Mouse (Mus musculus) embryonic fibroblast, embryonic 13.5 days (primary cell): Measurements from ENCODE around the gene Hoxa4. TPM values are rescaled to one million over a fixed set of nuclear protein-coding genes. Genes with fewer than 3 reads are reported as not detected.

Experiments used
- H3K27ac ChIP-seq: 2 replicates; pipeline ENCODE4 v1.5.1; 2012; ENCODE audit warnings: low read length, control low read depth, inconsistent platforms; ENCODE audit not compliant: insufficient read depth
- H3K4me1 ChIP-seq: 2 replicates; pipeline ENCODE4 v1.6.1; 2011; ENCODE audit warnings: low read length; ENCODE audit not compliant: control insufficient read depth, insufficient read depth
- H3K4me3 ChIP-seq: 2 replicates; pipeline ENCODE4 v1.5.1; 2011; ENCODE audit warnings: mild to moderate bottlenecking, control low read depth, low read length; ENCODE audit not compliant: insufficient read depth
- CTCF ChIP-seq: IDR thresholded peaks from 2 replicates; pipeline ENCODE4 v1.5.1; 2011; ENCODE audit warnings: mild to moderate bottlenecking, control low read depth, low read length, moderate library complexity, borderline replicate concordance; ENCODE audit not compliant: insufficient read depth
- POLR2A ChIP-seq: IDR thresholded peaks from 2 replicates; pipeline ENCODE4 v1.6.1; 2011; ENCODE audit warnings: low read depth, mild to moderate bottlenecking, control low read depth, low read length, moderate library complexity
- polyA plus RNA-seq: library from polyadenylated mRNA; stranded (reverse); fragments of >200 nt; gene quantifications from 2 replicates; pipeline ENCODE4 v1.2.4, GENCODE M21; 2011; ENCODE audit warnings: low read depth; ENCODE audit not compliant: missing spikeins, insufficient read length

The Hoxa4 gene
- polyA plus RNA-seq, 1 experiment = 3.0 TPM

DNA sequence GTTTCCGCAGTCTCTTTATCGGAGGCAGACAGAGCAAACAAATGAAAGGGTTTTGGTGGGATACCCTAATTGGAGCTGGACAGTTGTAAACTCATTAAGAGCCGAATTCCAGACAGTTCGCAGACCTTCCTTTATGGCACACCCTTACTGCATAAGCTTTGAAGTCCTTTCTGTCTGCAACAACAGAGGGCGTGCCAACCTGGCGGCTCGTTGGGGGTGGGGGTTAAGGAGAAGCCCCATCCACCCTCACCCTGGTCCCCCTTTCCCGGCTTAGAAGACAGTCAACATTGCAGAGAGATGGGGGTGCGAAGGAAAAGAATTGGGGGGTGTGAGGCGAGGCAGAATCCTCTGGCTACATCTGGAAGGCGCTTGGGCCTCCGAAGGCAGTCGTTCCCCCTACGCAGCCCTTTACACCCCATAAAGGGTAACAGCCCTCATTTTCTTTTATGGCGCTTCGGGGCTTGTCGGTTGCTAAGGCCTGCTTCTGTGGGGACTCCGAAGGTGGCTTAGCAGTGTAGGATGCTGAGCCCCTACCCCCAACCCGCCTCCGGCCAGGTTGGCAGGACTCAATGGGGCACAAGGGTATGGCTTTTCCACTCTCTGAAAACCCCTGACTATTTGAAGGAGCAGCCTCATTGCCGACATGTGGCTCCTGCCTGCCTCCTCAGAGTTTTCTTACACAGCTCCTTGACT, 30.6 kb upstream of the Hoxa4 start:
- peak overlapping the region; percentile 78 for H3K27ac ChIP-seq
- TF ChIP-seq POLR2A (peak; percentile 5; the same call in 1 of the 2 replicates), CTCF (no peak)
- no peaks in the 10 kb centered on the region for H3K4me1 ChIP-seq
- peak overlapping the region; percentile 46 for H3K4me3 ChIP-seq

DNA sequence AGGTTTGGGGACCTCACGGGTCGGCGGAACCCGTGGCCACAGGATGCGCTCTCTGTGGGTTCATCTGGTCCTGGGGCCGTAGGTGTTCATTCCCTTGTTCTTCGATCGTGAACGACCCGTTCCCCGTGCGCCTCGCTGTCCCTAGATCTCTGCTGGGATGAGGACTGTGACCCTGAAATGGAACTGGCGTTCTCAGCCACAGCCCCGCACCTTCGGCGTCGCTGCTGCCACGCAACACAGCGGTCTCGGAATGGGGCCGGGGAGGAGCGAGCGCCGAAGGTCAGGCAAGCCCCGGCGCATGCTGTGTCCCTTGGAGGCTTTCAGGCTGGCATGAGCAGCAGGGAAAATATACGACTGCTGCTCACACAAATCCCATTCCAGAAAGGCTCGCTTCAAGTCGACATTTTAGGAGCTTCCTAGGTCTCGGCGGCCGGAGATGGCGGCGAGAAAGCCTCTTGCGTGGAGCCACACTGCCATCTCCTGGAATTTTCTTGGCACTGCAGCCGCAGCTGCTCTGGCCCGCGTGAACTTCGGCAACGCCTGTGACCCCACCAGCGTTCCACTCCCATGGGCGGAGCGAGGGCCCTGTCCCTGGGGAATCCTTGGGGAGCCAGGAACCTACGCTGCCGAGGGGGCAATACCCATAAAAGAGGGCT, 29.9 kb upstream of the Hoxa4 start, which contains the start of gene Hoxa7:
Gene Hoxa7, minus strand, starts transcription at position 518 of the 656 bp plus-strand sequence.
- peak within 1 kb of the TSS; percentile 49 for H3K4me3 ChIP-seq
- H3K4me1 ChIP-seq = no peaks in the 10 kb centered on the region
- peak within 1 kb of the TSS; percentile 78 for H3K27ac ChIP-seq
- TF ChIP-seq CTCF = peak; percentile 70
- TF ChIP-seq POLR2A = peak; percentile 28; the same call in 1 of the 2 replicates

DNA sequence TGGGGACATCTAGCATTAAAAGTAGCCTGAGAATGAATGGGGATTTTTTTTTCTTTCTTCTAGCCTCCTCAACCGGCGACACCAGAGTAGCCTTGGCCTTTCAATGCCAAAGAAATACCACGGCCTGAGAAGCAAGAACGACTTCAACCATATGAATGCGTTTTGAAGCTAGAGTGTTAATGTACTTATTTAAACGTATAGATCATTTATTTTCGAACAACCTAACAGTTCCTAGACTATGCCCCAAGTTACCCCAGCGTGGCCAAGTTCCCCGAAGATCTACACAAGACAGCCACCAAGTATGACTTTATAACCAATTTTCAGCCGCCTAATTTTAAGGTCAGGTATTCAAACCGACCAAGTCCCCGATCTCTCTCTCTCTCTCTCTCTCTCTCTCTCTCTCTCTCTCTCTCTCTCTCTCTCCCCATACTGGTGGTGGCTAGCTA, 29.3 kb upstream of the Hoxa4 start:
- Histone ChIP-seq H3K4me3 (peak overlapping the region; percentile 49), H3K4me1 (no peaks in the 10 kb centered on the region), H3K27ac (peak overlapping the region; percentile 69)
- TF ChIP-seq CTCF (no peak), POLR2A (no peak)

DNA sequence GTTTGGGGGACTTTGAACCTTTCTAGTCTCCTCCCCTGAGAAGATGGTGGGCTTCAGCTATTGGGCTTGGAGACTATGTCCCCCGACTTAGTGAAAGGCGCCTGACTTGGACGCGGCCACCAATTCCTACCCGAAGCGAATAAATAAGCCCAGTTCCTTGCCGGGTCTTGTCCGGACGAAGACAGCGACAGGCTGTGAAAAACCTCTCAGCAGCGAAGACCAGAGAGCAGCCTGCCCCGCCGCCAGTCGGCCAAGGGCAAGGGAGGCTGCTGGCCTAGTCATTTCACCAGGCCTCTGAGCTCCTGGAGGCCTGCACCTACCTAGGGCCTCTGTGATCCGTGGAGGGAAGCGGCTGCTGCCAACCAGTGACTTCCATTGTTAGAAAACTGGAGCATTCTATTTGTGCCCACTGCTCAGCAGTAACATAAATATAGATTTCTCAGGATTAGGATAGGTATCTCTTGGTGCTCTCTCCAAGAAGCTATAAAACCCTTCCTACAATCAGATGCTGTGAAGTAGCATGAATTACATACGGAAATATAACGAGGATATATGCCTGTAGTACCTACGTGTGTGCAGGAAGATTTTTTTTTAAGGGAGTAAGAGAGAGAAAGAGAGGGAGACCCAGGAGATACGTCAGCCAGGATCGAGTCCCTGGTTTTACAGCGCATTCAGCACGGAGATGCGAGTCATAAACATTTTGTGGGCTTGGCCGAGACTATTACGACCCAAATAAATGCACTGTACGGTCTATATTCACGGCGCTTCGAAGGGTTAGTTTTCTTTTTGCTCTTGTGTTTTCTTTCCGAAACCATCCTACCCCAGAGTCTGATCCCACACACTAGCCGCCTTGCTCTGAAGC, 28.7 kb upstream of the Hoxa4 start:
- peak overlapping the region; percentile 49 for H3K4me3 ChIP-seq
- H3K4me1 ChIP-seq = no peaks in the 10 kb centered on the region
- H3K27ac ChIP-seq = peak overlapping the region; percentile 69
- TF ChIP-seq POLR2A = 0 out of 2 replicates have a peak, but pooled peaks have one; percentile 15
- no peak for TF ChIP-seq CTCF

DNA sequence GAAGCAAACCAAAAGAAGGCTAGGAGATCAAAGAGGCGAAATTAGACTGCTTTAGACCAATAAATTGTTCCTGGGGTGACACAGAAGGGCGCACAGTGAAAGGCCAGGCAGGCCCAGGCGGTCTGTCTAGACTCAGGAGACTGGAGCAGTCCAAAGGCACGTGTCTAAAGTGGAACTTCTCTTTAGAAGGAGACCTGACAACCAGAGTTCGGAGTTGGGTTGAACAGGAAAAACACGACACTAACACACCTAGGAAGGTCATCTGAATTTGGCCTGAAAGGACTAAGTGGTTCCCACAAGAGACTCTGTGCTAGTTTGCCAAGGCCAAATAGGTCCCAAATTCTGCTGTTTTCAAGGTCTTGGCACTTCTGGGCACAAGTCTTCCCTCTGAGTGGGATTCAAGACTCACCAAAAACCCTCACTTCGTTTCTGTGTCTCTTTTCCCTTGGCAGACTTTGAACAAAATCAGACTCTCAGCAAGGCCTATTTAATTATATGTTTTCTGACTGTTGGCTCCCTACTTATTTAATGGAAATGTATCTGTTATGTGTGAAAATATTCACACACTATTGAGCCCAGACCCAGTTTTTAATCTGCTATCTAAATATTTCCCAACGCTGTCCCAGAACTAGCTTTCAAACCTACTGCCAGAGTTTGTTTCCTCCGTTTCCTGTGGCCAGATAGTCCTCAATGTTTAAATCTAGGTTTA, 27.8 kb upstream of the Hoxa4 start:
- H3K4me3 ChIP-seq = peak overlapping the region; percentile 49
- no peaks in the 10 kb centered on the region for H3K4me1 ChIP-seq
- peak overlapping the region; percentile 4; the same call in 1 of the 2 replicates for H3K27ac ChIP-seq
- TF ChIP-seq CTCF = no peak

DNA sequence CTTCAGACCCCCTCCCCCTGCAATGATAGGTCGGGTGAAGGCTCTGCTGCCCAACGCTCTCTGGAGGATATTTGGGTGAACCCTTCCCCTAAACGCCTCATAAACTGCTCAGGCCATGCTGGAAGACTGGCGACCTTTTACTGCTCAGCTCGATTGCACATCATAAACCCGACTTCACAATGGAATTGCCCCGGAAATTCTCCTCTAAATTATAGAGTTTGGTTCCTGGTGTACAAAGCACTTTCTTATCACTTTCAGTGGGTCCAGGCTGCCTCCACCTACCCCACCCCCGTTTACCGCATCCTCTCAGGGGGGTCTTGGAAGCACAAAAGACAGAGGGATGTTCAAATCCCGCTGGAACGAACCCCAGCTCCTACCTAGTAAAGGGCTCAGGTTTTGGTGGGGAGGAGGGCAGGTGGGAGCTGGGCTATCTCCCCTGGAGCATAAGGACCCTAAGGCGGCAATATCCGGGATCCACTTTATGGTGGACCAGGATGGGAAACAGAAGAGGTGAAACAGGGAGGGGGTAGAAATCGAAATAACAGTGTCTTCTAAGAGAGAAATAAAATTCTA, 27.2 kb upstream of the Hoxa4 start:
- TF ChIP-seq CTCF (no peak), POLR2A (no peak)
- no peak overlapping the region for H3K4me3 ChIP-seq
- H3K4me1 ChIP-seq = no peaks in the 10 kb centered on the region
- H3K27ac ChIP-seq = no peak overlapping the region

- Histone ChIP-seq H3K4me1 (no peaks in the 10 kb centered on the region), H3K27ac (no peak overlapping the region; the same call in 1 of the 2 replicates), H3K4me3 (peak overlapping the region; percentile 44)
- TF ChIP-seq CTCF (no peak), POLR2A (no peak)
Observed at GRCm38 (mm10) chr6:52217895-52218642, 26.5 kb upstream of the Hoxa4 start.

- no peaks in the 10 kb centered on the region for H3K4me1 ChIP-seq
- peak overlapping the region; percentile 44 for H3K4me3 ChIP-seq
- no peak overlapping the region; the same call in 1 of the 2 replicates for H3K27ac ChIP-seq
- TF ChIP-seq CTCF (no peak), POLR2A (peak; percentile 69)
Observed at GRCm38 (mm10) chr6:52217459-52217768, 25.9 kb upstream of the Hoxa4 start.
